Mouse (Mus musculus): ENCODE measurements around the gene Ifit2. TPM values are rescaled to one million over a fixed set of nuclear protein-coding genes. Genes with fewer than 3 reads are reported as not detected.

Gene Ifit2
- 4.3 and 5.3 TPM in 2 replicates for polyA plus RNA-seq (2015; fragmentation: Nextera tagmentation; extraction: Ambion mirVana)

GRCm38 (mm10) chr19:34550534-34551223 is at the start of gene Ifit2:
Gene Ifit2, plus strand, starts transcription at chr19:34550694.

GRCm38 (mm10) chr19:34526941-34527682 is 23.4 kb upstream of the Ifit2 start, which contains the start of gene Lipa:
Gene Lipa, minus strand, starts transcription at chr19:34527474.

GRCm38 (mm10) chr19:34583126-34583766 is 32.8 kb downstream of the Ifit2 start, which contains the start of gene Ifit3:
Gene Ifit3, plus strand, starts transcription at chr19:34583531.

GRCm38 (mm10) chr19:34601888-34602287 is 51.4 kb downstream of the Ifit2 start, which contains the start of gene Ifit1bl1:
Gene Ifit1bl1, minus strand, starts transcription at chr19:34601956.

GRCm38 (mm10) chr19:34607237-34608051 is 57.0 kb downstream of the Ifit2 start, which contains the start of gene Ifit3b:
Gene Ifit3b, plus strand, starts transcription at chr19:34607970.

Other genes starting within 250 kb of the Ifit2 start
- gene Ch25h, start 75.5 kb upstream of the Ifit2 start, polyA plus RNA-seq (2015; fragmentation: Nextera tagmentation; extraction: Ambion mirVana), result 0.84 and 0.89 TPM in 2 replicates
- 25.0 and 32.4 TPM in 2 replicates for gene Lipa, start 23.2 kb upstream of the Ifit2 start, polyA plus RNA-seq (2015; fragmentation: Nextera tagmentation; extraction: Ambion mirVana)
- gene Ifit3, start 32.8 kb downstream of the Ifit2 start, polyA plus RNA-seq (2015; fragmentation: Nextera tagmentation; extraction: Ambion mirVana), result 3.5 and 8.3 TPM in 2 replicates
- gene Ifit1bl1, start 51.3 kb downstream of the Ifit2 start, polyA plus RNA-seq (2015; fragmentation: Nextera tagmentation; extraction: Ambion mirVana), result 0.28 and 0.63 TPM in 2 replicates
- gene Ifit3b, start 57.3 kb downstream of the Ifit2 start, polyA plus RNA-seq (2015; fragmentation: Nextera tagmentation; extraction: Ambion mirVana), result 1.3 and 1.8 TPM in 2 replicates
- 0.37 and 0.92 TPM in 2 replicates for gene Ifit1bl2, start 90.0 kb downstream of the Ifit2 start, polyA plus RNA-seq (2015; fragmentation: Nextera tagmentation; extraction: Ambion mirVana)
- 6.1 and 8.6 TPM in 2 replicates for gene Ifit1, start 90.2 kb downstream of the Ifit2 start, polyA plus RNA-seq (2015; fragmentation: Nextera tagmentation; extraction: Ambion mirVana)
- gene Slc16a12, start 196.6 kb downstream of the Ifit2 start, polyA plus RNA-seq (2015; fragmentation: Nextera tagmentation; extraction: Ambion mirVana), result 0.02 and 0.18 TPM in 2 replicates

All from spleen, postnatal 0 days (tissue).